Mouse (Mus musculus) myocyte (in vitro differentiated cells): ENCODE results near the gene Faim2. TPM values are rescaled to one million over a fixed set of nuclear protein-coding genes. Genes with fewer than 3 reads are reported as not detected.

Experiments
- H3K27me3 ChIP-seq: one replicate; pipeline ENCODE4 v1.6.1; 2011; ENCODE audit not compliant: control insufficient read depth, insufficient read depth, insufficient read length
- H3K36me3 ChIP-seq: one replicate; pipeline ENCODE4 v1.6.1; 2011; ENCODE audit not compliant: control insufficient read depth, insufficient read depth
- H3K4me2 ChIP-seq: one replicate; pipeline ENCODE4 v1.6.1; 2011; ENCODE audit warnings: low read depth, control low read depth
- H3K4me3 ChIP-seq: one replicate; pipeline ENCODE4 v1.5.1; 2011; ENCODE audit warnings: mild to moderate bottlenecking, control low read depth, moderate library complexity
- H3K79me2 ChIP-seq: one replicate; pipeline ENCODE4 v1.6.1; 2011; ENCODE audit not compliant: control insufficient read depth, insufficient read depth
- H3ac ChIP-seq: one replicate; pipeline ENCODE4 v1.6.1; 2011; ENCODE audit not compliant: control insufficient read depth, insufficient read length
- CEBPB ChIP-seq: IDR thresholded peaks from 2 replicates; pipeline ENCODE4 v1.6.1; 2011; ENCODE audit warnings: mild to moderate bottlenecking, moderate library complexity; ENCODE audit not compliant: poor library complexity, insufficient read depth, severe bottlenecking
- E2F4 ChIP-seq: IDR thresholded peaks from one replicate; pipeline ENCODE4 v1.6.1; 2011; ENCODE audit warnings: mild to moderate bottlenecking, control low read depth, moderate library complexity; ENCODE audit not compliant: insufficient read depth
- MAX ChIP-seq: IDR thresholded peaks from one replicate; pipeline ENCODE4 v1.6.1; 2011; ENCODE audit warnings: low read depth, mild to moderate bottlenecking, control low read depth
- MYOD1 ChIP-seq, 3 experiments: IDR thresholded peaks; one replicate each; pipeline ENCODE4 v1.6.1; 2011; ENCODE audit warnings: control low read depth in 2 of 3, low read depth in 2 of 3, mild to moderate bottlenecking in 2 of 3, moderate library complexity in 1 of 3; ENCODE audit not compliant: insufficient read length in 2 of 3, control insufficient read depth in 1 of 3
- MYOG ChIP-seq, 3 experiments: IDR thresholded peaks; one replicate each; pipeline ENCODE4 v1.6.1; 2011; ENCODE audit warnings: control low read depth in 2 of 3, low read depth in 2 of 3, mild to moderate bottlenecking in 2 of 3; ENCODE audit not compliant: insufficient read length in 2 of 3, control insufficient read depth in 1 of 3, insufficient read depth in 1 of 3
- POLR2A ChIP-seq: IDR thresholded peaks from one replicate; pipeline ENCODE4 v1.6.1; 2011; ENCODE audit warnings: low read depth, mild to moderate bottlenecking, control low read depth, moderate library complexity; ENCODE audit not compliant: insufficient read length
- POLR2AphosphoS2 ChIP-seq: IDR thresholded peaks from one replicate; pipeline ENCODE4 v1.6.1; 2011; ENCODE audit warnings: low read depth, control low read depth; ENCODE audit not compliant: insufficient read length
- REST ChIP-seq: IDR thresholded peaks from one replicate; pipeline ENCODE4 v1.6.1; 2011; ENCODE audit warnings: mild to moderate bottlenecking, control low read depth, moderate library complexity; ENCODE audit not compliant: insufficient read depth, insufficient read length
- SRF ChIP-seq: IDR thresholded peaks from one replicate; pipeline ENCODE4 v1.6.1; 2011; ENCODE audit warnings: low read depth; ENCODE audit not compliant: control insufficient read depth, insufficient read length
- TCF12 ChIP-seq: IDR thresholded peaks from one replicate; pipeline ENCODE4 v1.6.1; 2011; ENCODE audit warnings: mild to moderate bottlenecking, control low read depth; ENCODE audit not compliant: poor library complexity, insufficient read depth, severe bottlenecking
- TCF3 ChIP-seq: IDR thresholded peaks from one replicate; pipeline ENCODE4 v1.6.1; 2011; ENCODE audit warnings: low read depth, control low read depth; ENCODE audit not compliant: insufficient read length
- USF1 ChIP-seq: IDR thresholded peaks from one replicate; pipeline ENCODE4 v1.6.1; 2011; ENCODE audit warnings: low read depth, mild to moderate bottlenecking, control low read depth, moderate library complexity
- polyA plus RNA-seq: library from polyadenylated mRNA; unstranded; fragments of >200 nt; fragmentation: generic; extraction: Trizol; gene quantifications from one replicate; pipeline ENCODE4 v1.2.1, GENCODE M21; 2012; ENCODE audit warnings: missing spikeins

Gene Faim2
- polyA plus RNA-seq, 1 experiment = 0.40 TPM

- H3K36me3 ChIP-seq = no peaks in the 10 kb centered on the region
- H3K27me3 ChIP-seq = no peaks in the 10 kb centered on the region
- no peak overlapping the region for H3K4me2 ChIP-seq
- H3K4me3 ChIP-seq = no peak overlapping the region
- no peak overlapping the region for H3ac ChIP-seq
- TF ChIP-seq REST (no peak), POLR2AphosphoS2 (no peak), MYOG (IDR thresholded peaks at IDR 0.05; ENCODE audit: control insufficient read depth in 1 of 3, insufficient read depth in 1 of 3, insufficient read length in 2 of 3, low read depth in 2 of 3) (no peak), TCF3 (no peak), USF1 (no peak), MAX (no peak), E2F4 (no peak), MYOD1 (IDR thresholded peaks at IDR 0.05; ENCODE audit: control insufficient read depth in 1 of 3, insufficient read length in 2 of 3, low read depth in 2 of 3) (no peak), CEBPB (no peak), SRF (no peak), POLR2A (no peak), TCF12 (no peak)
- no peaks in the 10 kb centered on the region for H3K79me2 ChIP-seq
Observed at GRCm38 (mm10) chr15:99526681-99527080, 1.3 kb downstream of the Faim2 start.

GRCm38 (mm10) chr15:99520306-99520705 is 7.7 kb downstream of the Faim2 start:
- H3K36me3 ChIP-seq = no peaks in the 10 kb centered on the region
- no peak overlapping the region for H3ac ChIP-seq
- TF ChIP-seq MAX (no peak), MYOD1 (IDR thresholded peaks at IDR 0.05; ENCODE audit: control insufficient read depth in 1 of 3, insufficient read length in 2 of 3, low read depth in 2 of 3) (no peak), USF1 (no peak), POLR2AphosphoS2 (no peak), MYOG (IDR thresholded peaks at IDR 0.05; ENCODE audit: control insufficient read depth in 1 of 3, insufficient read depth in 1 of 3, insufficient read length in 2 of 3, low read depth in 2 of 3) (no peak), TCF12 (no peak), E2F4 (no peak), TCF3 (no peak), SRF (no peak), POLR2A (no peak), REST (no peak), CEBPB (no peak)
- no peak overlapping the region for H3K4me3 ChIP-seq
- no peaks in the 10 kb centered on the region for H3K27me3 ChIP-seq
- no peaks in the 10 kb centered on the region for H3K79me2 ChIP-seq
- no peak overlapping the region for H3K4me2 ChIP-seq

- Histone ChIP-seq H3K27me3 (no peaks in the 10 kb centered on the region), H3K4me3 (no peak overlapping the region), H3K79me2 (no peaks in the 10 kb centered on the region), H3K36me3 (no peaks in the 10 kb centered on the region), H3ac (no peak overlapping the region), H3K4me2 (no peak overlapping the region)
- TF ChIP-seq MYOD1 (IDR thresholded peaks at IDR 0.05; ENCODE audit: control insufficient read depth in 1 of 3, insufficient read length in 2 of 3, low read depth in 2 of 3) = no peak
- TF ChIP-seq REST = no peak
- TF ChIP-seq POLR2AphosphoS2 = no peak
- TF ChIP-seq MYOG (IDR thresholded peaks at IDR 0.05; ENCODE audit: control insufficient read depth in 1 of 3, insufficient read depth in 1 of 3, insufficient read length in 2 of 3, low read depth in 2 of 3) = no peak
- TF ChIP-seq SRF = no peak
- no peak for TF ChIP-seq TCF3
- no peak for TF ChIP-seq TCF12
- no peak for TF ChIP-seq USF1
- no peak for TF ChIP-seq POLR2A
- no peak for TF ChIP-seq CEBPB
- no peak for TF ChIP-seq E2F4
- no peak for TF ChIP-seq MAX
Observed at GRCm38 (mm10) chr15:99519626-99520025, 8.3 kb downstream of the Faim2 start.

- Histone ChIP-seq H3K4me3 (no peak overlapping the region), H3K36me3 (no peaks in the 10 kb centered on the region), H3ac (no peak overlapping the region), H3K79me2 (no peaks in the 10 kb centered on the region), H3K27me3 (no peaks in the 10 kb centered on the region), H3K4me2 (no peak overlapping the region)
- no peak for TF ChIP-seq REST
- no peak for TF ChIP-seq TCF3
- no peak for TF ChIP-seq CEBPB
- no peak for TF ChIP-seq MYOG (IDR thresholded peaks at IDR 0.05; ENCODE audit: control insufficient read depth in 1 of 3, insufficient read depth in 1 of 3, insufficient read length in 2 of 3, low read depth in 2 of 3)
- no peak for TF ChIP-seq E2F4
- TF ChIP-seq USF1 = no peak
- no peak for TF ChIP-seq POLR2AphosphoS2
- no peak for TF ChIP-seq TCF12
- TF ChIP-seq POLR2A = no peak
- TF ChIP-seq SRF = no peak
- TF ChIP-seq MYOD1 (IDR thresholded peaks at IDR 0.05; ENCODE audit: control insufficient read depth in 1 of 3, insufficient read length in 2 of 3, low read depth in 2 of 3) = no peak
- TF ChIP-seq MAX = no peak
Observed at GRCm38 (mm10) chr15:99517715-99518114, 10.2 kb downstream of the Faim2 start.

GRCm38 (mm10) chr15:99516715-99517114 is 11.2 kb downstream of the Faim2 start:
- no peaks in the 10 kb centered on the region for H3K27me3 ChIP-seq
- H3ac ChIP-seq = no peak overlapping the region
- H3K4me3 ChIP-seq = no peak overlapping the region
- no peaks in the 10 kb centered on the region for H3K36me3 ChIP-seq
- no peaks in the 10 kb centered on the region for H3K79me2 ChIP-seq
- no peak overlapping the region for H3K4me2 ChIP-seq
- TF ChIP-seq MAX (no peak), E2F4 (no peak), TCF3 (no peak)
